Mouse (Mus musculus) spleen, adult 10 weeks (tissue): Measurements from ENCODE around the gene Ccdc27. TPM values are rescaled to one million over a fixed set of nuclear protein-coding genes. Genes with fewer than 3 reads are reported as not detected.

Source experiments
- polyA plus RNA-seq: library from polyadenylated mRNA; stranded (reverse); fragments of 350-450 nt; fragmentation: Illumina TruSeq; extraction: RNeasy Lipid Tissue Mini Kit (QIAGEN cat#74804); gene quantifications from one replicate; pipeline ENCODE4 v1.2.3, GENCODE M21; 2015; ENCODE audit warnings: low replicate concordance; ENCODE audit not compliant: insufficient read depth

The Ccdc27 gene
- not detected for polyA plus RNA-seq

DNA sequence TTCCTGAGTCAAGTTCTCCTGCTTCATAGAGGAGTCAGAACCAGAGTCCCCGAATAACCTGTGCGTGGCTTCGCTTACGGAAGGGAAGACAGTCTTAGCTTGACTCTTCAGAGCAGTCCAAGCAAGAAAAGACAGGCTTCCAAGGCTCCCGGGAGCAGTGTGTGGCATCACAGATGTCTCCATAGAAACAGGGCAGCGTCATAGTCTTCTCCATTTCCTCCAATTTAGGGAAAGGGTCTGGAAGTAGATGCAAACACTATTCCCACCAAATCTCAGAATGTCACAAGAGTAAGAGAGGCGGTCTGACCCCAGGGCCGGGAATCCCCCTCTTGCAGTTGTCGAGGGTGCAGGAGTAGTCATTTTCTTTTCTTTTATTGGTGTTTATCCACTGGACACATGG, at the start of gene Ccdc27:
Ccdc27 (minus strand) TSS at position 101 of the 400 bp plus-strand sequence.

DNA sequence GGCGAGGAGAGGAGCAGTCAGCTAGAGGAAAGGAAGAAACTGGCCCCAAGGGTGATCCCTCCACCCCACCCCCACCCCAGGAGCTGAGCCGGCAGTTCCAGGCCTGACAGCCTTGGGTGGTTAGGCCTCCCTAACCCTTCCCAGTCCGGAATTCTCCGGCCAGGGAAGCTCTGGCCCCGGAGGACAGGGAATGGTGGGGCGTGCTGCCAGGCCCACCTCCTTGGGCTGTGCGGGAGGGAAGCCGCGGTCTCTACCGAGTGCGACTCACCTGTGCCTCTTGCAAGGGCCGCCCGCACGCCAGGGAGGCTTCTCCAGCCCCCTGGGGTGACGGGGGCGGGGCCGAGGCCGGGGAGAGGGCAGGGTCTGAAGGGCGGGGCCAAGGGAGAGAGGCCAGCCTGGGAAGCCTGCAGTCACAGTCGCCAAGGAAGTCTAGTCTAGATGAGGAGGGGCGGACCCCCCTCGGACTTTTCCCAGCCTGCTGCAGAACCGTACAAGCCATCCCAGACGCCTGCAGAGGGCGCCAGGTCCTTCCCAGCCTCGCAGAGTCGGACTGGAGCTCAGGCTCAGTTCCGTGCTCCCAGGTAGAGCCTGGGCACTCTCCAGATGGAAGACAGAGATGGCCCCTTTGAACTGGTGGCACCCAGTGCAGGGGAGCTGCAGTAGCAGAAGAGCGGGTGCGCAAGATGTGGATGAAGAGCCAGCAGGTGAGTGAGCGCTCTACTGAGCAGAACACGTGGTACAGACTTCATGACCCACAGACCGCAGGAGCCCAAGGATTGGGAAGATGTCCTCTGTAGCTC, 16.6 kb downstream of the Ccdc27 start, which contains the start of gene Smim1:
Smim1 (minus strand) TSS at position 590 of the 800 bp plus-strand sequence.

GRCm38 (mm10) chr4:154011646-154012089, 30.8 kb downstream of the Ccdc27 start, which contains the start of gene Lrrc47:
Gene Lrrc47, plus strand, starts transcription at chr4:154011731.

Other genes starting within 250 kb of the Ccdc27 start
- gene A430005L14Rik, start 85.4 kb downstream of the Ccdc27 start, polyA plus RNA-seq = 20.9 TPM
- gene Dffb, start 67.6 kb downstream of the Ccdc27 start, polyA plus RNA-seq = 18.7 TPM
- gene Cep104, start 67.5 kb downstream of the Ccdc27 start, polyA plus RNA-seq = 10.6 TPM
- gene Lrrc47, start 30.9 kb downstream of the Ccdc27 start, polyA plus RNA-seq = 35.7 TPM
- 3.0 TPM for gene Smim1, start 16.4 kb downstream of the Ccdc27 start, polyA plus RNA-seq
- gene Trp73, start 97.5 kb upstream of the Ccdc27 start, polyA plus RNA-seq = 0.04 TPM
- 7.3 TPM for gene Wrap73, start 99.7 kb upstream of the Ccdc27 start, polyA plus RNA-seq
- 133 TPM for gene Tprgl, start 118.0 kb upstream of the Ccdc27 start, polyA plus RNA-seq
- gene Megf6, start 128.1 kb upstream of the Ccdc27 start, polyA plus RNA-seq = 1.4 TPM